Mouse (Mus musculus): ENCODE data around the gene Atp9a. TPM values are rescaled to one million over a fixed set of nuclear protein-coding genes. Genes with fewer than 3 reads are reported as not detected.

The Atp9a gene
- total RNA-seq, 2 experiments from 2014 or later = 56.8 to 57.7 TPM

DNA sequence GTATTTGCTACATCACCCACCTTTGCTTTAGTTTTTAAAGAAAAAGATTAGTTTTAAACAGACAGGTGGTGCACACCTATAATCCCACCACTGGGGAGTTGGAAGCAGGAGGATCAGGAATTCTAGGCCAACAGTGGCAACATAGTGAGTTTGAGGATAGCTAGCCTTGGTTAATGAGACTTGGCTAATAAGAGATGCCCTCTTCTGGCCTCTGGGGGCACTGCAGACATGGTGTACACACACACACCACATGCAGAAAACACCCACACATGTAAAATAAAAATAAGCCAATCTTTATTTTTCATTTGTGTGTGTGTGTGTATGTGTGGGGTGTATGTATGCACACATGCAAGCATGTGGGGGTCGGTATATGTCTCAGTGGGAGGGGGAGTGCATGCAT lies 3.4 kb downstream of the Atp9a start:
- DNase-seq = no peak

DNA sequence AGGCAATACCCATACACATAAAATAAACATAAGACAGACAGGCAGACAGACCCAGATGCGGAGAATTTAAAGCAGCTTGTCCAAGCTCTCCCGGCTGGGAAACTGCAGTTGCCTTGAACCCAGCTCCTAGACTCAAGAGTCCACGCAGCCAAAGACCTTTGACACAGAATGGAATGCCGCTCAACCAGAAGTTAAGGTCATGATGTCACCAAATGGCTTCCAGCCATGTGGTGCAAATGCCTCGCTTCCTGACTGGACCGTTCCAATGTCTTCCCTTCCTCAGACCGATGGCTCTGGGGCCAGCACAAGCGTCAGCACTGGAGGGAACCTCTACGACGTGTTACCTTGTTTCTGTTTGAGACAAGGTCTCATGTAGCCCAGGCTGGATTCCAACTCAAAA lies 4.3 kb downstream of the Atp9a start:
- peak; percentile 43 for DNase-seq

DNA sequence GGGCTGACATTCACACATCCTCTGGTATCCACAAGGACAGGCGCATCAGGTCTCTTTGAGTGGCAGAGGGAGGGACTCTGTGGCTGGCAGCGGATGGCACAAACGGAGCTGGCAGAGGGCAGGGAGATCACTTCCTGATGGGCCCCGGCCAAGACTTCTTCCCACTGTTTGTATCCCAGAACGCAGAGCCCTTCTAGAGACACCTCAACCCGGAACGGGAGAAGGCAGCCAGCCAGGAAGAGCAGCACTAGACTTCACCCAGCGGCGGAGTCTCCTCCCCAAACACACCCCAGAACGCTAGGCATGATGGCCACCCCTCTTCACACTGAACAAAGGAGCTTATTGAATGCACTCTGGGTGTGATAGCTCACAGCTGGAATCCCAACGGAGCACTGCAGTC lies 8.2 kb downstream of the Atp9a start:
- peak; percentile 68 for DNase-seq

DNA sequence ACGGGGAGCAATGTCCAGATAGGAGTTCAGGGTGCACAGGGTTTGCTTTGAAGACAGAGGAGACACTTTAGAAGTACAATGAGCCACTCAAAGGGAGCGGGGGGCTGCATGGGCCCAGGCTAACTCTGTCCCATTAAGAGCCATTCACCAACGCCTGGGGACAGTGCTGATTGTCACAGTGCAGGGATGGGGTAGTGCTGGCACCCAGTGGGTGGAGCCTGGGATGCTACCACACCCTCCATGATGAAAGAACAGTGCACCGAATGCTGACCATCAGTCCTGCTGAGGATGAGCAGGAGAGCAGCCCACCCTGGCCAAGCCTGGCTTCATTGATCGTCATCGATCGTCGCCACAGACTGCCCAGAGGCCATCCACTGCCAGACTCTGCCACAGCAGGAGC lies 11.0 kb downstream of the Atp9a start:
- no peak for DNase-seq

DNA sequence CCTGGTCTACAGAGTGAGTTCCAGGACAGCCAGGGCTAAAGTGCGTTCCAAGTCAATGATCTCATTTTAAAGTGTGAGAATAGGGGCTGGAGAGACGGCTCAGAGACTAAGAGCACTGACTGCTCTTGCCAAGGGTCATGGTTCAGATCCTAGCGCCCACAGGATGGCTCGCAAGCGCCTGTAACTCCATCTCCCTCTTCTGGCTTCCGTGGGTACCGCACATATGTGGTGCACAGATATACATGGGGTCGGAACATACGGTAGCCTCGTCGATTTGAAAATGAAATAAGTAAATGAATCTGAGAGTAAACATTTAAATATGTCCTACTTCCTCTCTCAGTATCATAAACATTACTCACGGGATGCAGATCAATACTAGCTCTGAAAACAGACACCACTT lies 12.5 kb downstream of the Atp9a start:
- DNase-seq = no peak

DNA sequence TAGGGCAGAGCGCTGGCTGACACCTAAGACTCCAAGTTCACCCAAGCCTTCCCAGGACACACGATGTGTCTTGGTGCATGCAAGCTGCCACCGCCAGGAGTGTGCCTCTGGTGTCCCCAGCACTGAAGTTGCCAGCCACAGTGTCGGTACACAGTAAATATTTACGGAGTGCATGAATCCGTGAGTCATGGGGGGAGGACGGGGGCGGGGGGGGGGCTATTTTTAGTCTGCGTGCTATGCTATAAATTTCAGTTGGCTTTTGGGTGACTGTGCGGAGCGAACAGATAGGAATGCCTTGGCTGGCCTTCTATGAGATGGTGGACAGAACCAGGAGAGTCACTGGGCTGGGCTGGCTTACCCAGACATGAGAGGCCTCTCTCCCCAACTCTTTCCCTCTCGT lies 14.2 kb downstream of the Atp9a start:
- DNase-seq = peak; percentile 33

DNA sequence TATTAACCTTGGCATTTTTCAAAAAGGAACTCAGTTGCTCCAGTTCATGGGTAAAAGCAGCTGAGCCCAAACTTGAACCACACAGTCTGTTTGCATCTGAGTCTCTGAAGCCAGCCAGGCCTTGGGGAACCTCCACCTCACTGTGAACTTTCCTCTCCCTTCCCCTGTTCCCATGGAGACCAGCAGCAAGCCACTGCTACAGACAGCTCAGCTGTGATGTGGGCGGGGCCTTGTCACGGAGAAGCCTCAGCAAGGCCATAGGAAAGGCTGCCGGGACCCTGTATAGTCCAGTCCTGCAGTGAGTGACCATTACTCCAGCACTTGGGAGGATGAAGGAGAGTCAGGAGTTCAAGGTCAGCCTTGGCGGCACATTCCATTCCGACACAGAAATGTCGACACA lies 16.2 kb downstream of the Atp9a start:
- peak; percentile 47 for DNase-seq

DNA sequence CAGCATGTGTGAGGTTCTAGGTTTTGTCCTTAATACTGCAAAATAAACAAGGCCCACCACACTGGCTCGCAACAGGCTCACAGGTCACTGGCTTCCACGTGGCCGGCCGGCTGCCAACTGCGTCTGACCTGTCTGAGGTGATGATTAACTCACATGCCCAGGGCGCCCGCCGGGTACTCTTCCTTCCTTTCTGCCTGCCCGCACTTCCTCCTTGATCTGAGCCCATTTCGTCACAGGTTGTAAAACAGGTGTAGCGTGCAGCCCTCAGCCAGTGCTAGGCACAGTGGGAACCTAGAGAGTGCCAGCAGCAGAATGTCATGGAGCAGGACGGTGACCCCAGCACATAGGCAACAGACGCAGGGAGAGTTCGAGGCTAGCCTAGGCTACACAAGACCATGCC lies 20.9 kb downstream of the Atp9a start:
- DNase-seq = no peak

DNA sequence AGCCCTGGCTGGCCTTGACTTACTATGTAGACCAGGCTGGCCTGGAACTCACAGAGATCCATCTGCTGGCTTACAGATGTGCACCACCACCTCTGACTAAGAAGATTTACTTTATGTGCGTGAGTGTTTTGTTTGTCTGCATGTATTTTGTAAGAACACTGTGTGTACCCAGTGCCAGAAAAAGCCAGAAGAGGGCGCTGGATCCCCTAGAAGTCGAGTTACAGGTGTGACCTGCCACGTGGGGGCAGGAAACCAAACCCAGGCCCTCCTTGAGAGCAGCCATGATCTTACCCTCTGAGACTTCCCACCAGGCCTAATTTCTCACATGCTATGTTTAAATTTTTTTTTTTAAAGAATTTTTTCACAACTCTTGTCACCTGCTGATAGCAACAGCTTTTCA lies 22.5 kb downstream of the Atp9a start:
- DNase-seq = no peak

DNA sequence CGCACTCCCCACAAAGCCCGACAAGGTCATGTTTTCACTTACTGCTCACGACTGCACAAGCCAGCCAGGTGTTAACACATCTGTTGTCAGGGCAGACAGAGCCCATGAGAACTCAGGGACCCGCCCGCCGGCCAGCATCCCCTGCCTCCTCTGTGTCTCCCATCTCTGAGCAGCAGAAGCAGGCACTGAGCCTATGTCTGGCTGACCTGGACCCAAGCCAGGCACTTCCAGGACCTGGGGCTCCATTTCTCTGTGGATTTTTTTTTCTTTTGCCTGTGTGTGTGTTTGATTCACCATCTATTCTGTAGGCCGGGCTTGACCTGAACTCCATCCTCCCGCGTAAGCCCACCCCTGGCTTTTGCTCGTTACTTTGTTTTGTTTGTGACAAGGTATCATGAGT lies 23.5 kb downstream of the Atp9a start:
- no peak for DNase-seq

DNA sequence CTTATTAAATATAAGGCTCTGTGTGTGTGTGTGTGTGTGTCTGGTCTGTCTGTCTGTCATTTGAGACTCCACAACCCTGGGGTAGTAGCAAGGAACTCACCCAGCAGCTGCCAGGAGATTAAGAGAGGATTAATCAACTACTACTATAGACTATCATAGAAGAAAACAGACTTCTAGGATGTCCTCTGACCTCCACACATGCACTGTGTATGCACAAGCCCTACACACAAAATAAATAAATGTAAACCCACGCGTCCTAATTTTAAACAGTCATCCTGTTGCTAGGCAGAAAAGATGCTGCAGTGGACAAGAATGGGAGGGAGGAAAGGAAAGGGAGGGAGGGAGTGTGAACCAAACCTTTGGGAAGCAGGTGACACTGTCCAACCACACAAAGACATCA lies 23.9 kb downstream of the Atp9a start:
- DNase-seq = no peak

DNA sequence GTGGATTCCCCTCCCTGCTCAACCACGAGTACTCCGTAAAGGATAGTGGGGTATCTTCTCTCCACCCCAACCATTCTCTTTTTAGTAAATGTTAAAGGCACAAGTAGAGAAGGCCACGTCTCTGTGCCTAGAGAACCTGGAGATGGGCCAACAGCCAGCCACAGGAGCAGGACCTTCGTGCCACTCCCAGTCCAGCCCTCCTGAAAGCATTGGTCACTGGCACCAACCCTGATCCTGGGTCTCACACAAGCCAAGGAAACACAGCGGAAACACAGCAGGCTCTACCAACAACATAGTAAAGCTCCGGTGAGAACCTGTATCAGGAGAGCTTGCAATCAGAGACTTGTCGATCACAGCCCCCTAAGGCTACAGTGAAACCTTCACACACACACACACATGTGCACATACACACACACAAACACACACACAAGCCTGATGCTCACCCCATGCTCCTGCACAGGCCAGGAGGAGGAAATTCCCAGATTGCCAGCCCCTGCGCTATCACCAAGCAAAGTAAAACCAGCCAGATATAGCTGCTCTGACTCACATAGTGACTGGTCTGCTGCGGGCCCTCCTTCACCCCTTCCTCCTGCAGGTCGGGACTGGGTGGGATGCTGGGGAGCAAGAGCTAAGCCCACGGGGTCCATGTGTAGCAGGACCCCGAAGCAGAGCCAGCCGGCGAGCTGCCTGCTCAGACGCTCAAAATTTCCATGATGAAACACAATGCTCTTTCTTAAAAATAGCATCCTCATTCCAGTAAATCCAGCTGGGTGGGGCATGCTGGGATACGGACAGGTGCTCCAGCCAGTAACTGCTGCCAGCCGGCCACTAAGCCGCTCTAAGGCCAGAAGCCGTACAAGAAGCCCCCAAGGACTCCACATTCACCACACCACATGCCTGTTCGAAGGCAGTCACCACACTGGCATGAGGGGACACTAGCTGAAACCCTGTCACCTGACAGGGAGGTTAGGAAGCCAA lies 29.7 kb downstream of the Atp9a start:
- peak; percentile 37 for DNase-seq

DNA sequence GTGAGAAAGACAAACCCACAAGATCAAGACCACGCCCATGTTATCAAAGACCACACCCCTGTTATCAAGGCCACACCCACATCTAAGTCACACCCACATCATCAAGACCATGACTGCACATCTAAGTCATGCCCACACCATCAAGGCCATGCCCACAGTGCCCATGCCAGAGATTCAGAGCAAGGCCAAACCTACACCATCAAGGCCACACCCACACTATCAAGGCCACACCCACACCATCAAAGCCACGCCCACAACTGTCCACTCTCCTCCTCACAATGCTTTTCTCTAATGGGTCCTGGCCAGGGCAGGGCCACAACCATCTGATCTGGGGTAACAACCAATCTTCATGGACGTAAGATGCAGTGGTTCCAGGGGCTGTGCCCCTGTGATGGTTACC lies 31.2 kb downstream of the Atp9a start:
- no peak for DNase-seq

DNA sequence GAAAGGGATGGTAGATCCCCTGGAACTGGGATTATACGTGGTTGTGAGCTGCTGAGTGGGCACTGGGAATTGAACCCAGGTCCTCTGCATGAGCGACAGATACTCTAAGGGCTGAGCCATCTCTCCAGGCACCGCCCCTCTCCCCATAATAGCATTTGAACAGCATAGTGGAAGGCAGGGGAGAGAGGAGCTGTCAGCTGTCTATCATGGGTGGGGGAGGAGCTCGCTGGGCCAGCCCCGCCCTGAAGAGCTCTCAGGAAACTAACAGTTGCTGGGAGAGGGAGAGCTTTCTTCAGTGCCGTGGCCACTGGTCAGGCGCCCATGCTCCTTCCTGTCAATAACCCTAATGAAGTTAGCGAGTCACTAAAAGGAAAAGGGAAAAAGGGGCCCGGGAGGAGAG lies 34.4 kb downstream of the Atp9a start:
- no peak for DNase-seq

DNA sequence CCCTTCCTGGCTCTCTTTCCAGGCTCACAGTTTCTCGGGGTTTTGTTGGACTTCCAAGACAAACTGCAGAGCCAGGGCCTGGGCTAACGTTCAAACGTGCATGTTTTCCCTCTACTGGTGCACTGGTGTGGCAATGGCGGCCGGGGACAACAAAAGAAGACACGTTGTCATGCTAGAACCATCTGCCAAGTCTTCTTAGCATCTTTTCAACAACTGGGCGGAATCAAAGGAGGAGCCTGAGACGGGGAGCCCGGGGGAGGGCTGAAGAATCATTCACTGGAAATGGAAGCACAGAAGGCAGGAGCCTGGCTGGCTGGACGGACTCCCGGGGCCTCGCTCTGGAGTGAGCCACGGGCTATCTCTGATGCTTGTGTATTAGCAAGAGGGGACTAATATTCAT lies 39.9 kb downstream of the Atp9a start:
- DNase-seq = peak; percentile 54

DNA sequence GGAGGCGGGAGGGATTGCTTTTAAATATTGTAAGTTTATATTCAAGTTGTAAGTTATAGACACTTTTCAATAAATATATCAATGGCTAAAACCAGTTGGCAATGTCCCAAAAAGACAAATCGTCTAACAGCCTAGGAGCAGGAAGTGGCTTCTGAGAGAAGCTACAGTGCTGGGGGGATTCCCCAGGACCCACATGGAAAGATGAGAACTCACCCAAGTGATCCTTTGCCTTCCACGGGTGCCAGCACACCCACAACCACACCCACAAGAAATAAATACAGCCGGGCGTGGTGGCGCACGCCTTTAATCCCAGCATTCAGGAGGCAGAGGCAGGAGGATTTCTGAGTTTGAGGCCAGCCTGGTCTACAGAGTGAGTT lies 47.2 kb downstream of the Atp9a start:
- DNase-seq = no peak

DNA sequence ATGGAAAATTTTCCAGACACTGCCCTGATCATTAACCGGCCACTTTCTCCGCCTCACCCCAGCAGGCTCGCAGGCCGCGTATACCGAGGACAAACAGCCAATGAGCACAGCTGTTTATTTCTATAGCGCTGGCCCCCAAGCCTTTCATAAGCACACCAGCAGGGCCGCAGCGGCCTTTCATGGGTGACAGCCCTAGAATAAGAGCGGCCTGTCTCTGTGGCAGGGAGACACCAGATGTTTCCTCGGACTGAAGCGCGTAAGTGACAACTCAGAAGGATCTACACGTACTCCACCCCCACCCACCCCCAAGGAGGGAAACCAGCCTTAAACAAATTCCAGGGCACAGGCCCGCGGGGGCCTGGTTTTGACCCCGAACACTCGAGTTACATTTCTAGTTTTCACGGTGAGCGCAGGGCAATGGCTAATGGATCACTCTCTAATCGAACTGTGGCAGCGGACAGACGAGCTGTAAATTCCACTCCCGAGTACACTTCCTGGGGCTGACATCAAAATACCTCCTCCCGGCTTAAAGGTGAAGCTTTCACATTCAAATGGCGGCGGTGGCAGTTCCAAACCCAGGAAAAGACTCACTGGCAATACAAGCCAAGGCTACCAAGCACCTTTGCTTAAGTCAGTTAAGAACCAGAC lies 47.7 kb downstream of the Atp9a start:
- DNase-seq = no peak

DNA sequence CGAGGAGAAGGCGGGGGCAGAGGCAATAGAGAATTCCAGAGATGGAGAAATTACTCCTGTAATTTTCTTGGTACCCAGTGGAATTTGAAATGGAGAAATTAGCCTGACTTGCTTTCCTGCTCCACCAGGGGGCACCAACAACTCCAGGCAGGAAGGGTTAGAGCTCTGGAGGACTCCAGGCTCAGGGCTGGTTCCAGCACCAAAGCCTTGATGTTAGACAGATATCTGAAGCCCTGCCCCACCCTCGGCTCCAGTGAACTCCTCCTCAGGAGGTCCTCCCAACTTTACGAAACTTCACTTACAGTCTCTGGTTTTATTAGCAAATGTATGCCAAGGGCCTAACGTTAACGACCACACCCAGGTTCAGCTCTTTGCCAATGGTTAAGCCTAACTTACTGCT lies 50.4 kb downstream of the Atp9a start:
- DNase-seq = peak; percentile 80

DNA sequence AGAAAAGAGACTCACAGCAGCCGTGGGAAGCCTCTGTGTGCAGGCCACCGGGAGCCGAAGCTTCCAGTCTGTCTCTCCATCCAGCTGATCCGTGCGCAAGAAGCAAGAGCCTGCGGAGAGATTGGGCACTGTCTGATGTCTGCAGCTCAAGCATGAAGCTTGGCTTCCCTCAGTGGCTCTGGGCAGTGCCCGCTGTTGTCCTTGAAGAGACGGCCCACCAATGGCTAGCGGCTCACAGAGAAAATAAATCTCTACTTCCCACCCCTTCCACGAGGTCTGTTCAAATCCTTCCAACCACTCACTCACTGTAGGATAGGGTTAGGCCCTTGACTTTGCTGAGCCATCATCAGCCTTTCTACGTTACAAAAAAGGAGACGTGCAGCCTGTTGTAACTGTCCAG lies 54.9 kb downstream of the Atp9a start:
- no peak for DNase-seq

DNA sequence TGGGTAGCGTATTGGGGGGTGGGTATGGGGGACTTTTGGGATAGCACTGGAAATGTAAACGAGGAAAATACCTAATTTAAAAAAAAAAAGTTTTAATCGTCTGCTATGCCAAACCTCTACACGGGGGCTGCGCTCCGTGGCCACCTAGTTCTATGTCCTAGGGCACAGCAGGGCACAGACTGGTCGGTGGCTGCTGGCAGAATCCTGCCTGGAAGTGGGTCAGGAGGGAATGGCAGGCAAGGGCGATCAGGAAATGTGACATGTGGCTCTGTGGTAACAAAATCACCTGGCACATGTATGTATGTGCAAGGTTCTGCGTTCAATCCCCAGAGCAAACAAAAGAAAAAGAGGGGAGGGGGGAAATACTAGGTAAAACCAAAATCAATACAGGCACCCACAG lies 56.3 kb downstream of the Atp9a start:
- DNase-seq = no peak

DNA sequence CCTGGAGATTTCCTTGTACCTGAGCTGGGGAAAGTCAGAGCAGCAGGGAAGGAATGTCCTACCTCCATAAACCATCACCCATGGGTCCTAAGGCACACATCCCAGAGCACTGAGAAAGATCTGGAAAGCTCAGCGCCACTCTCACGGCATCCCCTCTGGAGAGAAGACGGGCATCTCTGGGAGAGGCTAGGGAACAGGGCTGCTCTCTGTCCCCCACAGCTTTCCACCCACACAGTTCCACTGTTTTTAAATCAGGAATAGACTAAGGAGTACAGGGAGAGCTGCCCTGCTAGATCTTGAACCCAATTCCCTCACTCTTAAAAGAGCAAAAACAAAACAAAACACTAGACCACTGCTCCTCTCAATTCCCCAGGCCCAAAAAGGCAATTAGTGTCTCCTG lies 57.5 kb downstream of the Atp9a start:
- DNase-seq = no peak

DNA sequence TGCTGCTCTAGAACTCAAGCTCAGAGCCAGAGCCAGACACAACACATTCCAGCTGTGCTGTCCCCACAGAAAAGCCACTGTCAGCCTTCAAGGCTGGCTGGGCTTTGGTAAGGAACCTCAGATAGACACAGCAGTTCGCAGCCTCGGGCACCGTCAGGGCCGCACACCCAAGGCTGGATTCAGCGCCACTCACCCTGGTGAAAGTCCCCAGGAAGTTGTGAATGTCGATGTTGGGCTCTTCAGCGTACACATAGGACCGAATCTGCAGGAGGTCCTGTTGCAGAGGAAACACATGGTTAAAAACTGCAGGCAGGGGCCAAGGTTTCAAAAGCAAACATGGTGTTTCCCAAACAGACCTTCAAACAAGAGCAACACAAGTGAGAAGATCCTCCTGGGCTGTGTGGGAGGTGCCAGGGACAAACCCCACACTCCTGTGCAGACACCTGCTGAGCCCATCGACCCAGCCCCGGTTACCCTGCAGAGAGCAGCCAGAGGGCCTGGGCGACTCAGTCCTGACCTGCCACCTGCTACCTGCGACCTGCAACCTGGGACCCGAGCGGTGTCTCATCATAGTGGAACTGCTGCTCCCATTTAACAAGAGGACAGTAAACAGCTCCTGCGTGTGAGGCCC lies 58.6 kb downstream of the Atp9a start:
- no peak for DNase-seq

DNA sequence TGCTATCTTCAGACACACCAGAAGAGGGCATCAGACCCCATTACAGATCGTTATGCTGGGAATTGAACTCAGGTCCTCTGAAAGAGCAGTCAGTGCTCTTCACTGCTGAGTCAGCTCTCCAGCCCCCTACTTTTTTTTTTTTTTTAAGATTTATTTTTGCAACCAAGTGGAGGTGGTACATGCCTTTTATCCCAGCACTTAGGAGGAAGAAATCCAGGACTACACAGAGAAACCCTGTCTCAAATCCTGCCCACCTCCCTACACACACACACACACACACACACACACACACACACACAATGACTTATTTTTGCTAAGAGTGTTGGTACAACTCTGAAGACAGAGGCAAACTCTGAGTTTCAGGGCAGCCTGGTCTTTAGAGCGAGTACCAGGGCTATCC lies 59.5 kb downstream of the Atp9a start:
- DNase-seq = no peak

DNA sequence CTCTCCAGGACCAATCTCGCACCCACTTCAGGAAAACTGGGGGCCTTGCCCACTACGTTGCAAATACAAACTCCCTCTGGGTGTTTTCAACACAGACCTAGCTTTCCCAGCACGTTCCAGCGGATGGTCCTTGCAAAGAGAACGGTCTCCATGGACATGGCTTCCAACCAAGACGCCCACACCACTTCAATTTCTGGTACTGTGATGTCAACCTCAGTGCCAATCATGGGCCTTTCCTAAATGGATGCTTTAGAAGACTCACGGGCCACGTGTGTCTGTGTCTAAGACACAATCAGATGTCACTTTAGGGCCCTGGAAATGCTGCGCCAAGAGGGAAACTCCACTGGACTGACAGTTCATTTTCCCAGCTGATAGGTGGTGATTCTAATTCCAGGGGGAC lies 60.7 kb downstream of the Atp9a start:
- no peak for DNase-seq

All from heart, postnatal 4 days (tissue).